In the genomic region with DNA sequence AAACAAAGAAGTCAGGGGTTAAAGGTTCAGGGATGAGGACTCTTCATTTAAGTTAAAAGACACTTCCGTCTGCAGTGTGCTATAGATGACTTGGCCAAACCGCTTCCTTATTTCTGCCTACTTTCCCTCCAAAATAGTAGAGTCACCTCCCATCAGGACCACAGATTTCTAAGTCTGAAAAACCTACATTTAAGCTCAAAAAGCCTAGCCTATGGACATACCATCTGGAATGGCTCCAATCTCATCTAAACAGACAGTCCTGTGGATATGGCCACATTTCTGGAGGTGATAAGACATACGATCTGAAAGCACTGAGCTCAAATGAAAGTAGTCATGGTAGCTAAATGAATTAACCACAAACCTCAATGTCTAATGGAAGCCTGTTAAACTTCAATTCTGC, we compare ENCODE assay signal across 21 mouse cellular contexts.
DNase-seq lines count a peak whose midpoint lies in the region; ATAC-seq and TF ChIP-seq lines count a peak whose summit lies in the region.
"Had no signal": no experiment of that assay in that cellular context is flagged by ENCODE, and none has a peak within 500 bp of the region (broad histone marks: within the 10 kb centered on the region; RNA-seq: fewer than 3 reads in every experiment).

No protein-coding gene starts in this region.

- in situ Hi-C loops in CH12.LX (cut with MboI; ENCODE audit: low pct_ligation_motif_present, low pct_unique_long_range_greater_than_20kb, low sequenced_read_pairs) = no loop called here

- no peak overlapping the region for H3K4me3 ChIP-seq in CH12.LX (replicated peaks in 1 of 3; ENCODE audit: low read depth in 2 of 3, low read length in 2 of 3, poor library complexity in 1 of 3)
- H3K4me3 ChIP-seq: embryonic facial prominence, embryonic 12.5 days; forebrain, embryonic 12.5 days; heart, embryonic 12.5 days; hindbrain, embryonic 12.5 days had no signal

- dilution Hi-C loops in CH12.LX (cut with MboI; ENCODE audit: extremely low pct_ligation_motif_present, extremely low pct_unique_long_range_greater_than_20kb, low sequenced_read_pairs) = no loop called here

- no peak for TF ChIP-seq CTCF in CH12.LX (conservative IDR thresholded peaks at IDR 0.05 in 1 of 2, IDR thresholded peaks at IDR 0.05 in 1 of 2; ENCODE audit: low read depth in 2 of 2, low read length in 2 of 2)

- H3K27ac ChIP-seq in CH12.LX (ENCODE audit: insufficient read depth, low read depth) = no peak overlapping the region
- H3K27ac ChIP-seq: embryonic facial prominence, embryonic 12.5 days; hindbrain, embryonic 12.5 days had no signal

- no peak overlapping the region for H3K4me2 ChIP-seq in CH12.LX (ENCODE audit: insufficient read depth, low read depth, poor library complexity, severe bottlenecking)
- H3K4me2 ChIP-seq: embryonic facial prominence, embryonic 12.5 days; forebrain, embryonic 12.5 days; heart, embryonic 12.5 days; hindbrain, embryonic 12.5 days had no signal

- H3K9me3 ChIP-seq in CH12.LX (replicated peaks; ENCODE audit: low read length) = no peaks in the 10 kb centered on the region
- H3K9me3 ChIP-seq: embryonic facial prominence, embryonic 12.5 days; forebrain, embryonic 12.5 days; heart, embryonic 12.5 days; hindbrain, embryonic 12.5 days had no signal

- TF ChIP-seq POLR2A in CH12.LX (IDR thresholded peaks at IDR 0.05; ENCODE audit: low read depth, low read length) = no peak

- H3K79me2 ChIP-seq in CH12.LX (replicated peaks; ENCODE audit: control insufficient read depth, extremely low read depth, insufficient read depth, poor library complexity, severe bottlenecking) = no peaks in the 10 kb centered on the region

- peak; percentile 38 for DNase-seq in 416B (ENCODE audit: low read depth)
- DNase-seq in CH12.LX (ENCODE audit: extremely low read depth) = no peak
- DNase-seq in right cerebral cortex, postnatal 10 days (ENCODE audit: low spot score in 2 of 2) = no peak
- no peak for DNase-seq in c-Kit-positive CD71-positive TER-119-positive erythroid progenitor cells, embryonic 14.5 days (ENCODE audit: low spot score)
- no peak for DNase-seq in left cerebral cortex, postnatal 25 days (ENCODE audit: low spot score in 2 of 2)
- DNase-seq: adrenal gland, adult 8-10 months; adrenal gland, postnatal 36 days; B cell, adult 2 months; cerebellum, adult 11 months; cerebellum, adult 8-10 months; cerebellum, postnatal 14 days; gastrocnemius, postnatal 10 days; kidney, adult 11 months had no signal

- no peak overlapping the region for H3K9ac ChIP-seq in CH12.LX (ENCODE audit: insufficient read depth, low read depth)
- H3K9ac ChIP-seq: embryonic facial prominence, embryonic 12.5 days; forebrain, embryonic 12.5 days; heart, embryonic 12.5 days; hindbrain, embryonic 12.5 days had no signal

- intact Hi-C loops in left cerebral cortex, postnatal 25 days (cut with DNase I) = no loop called here

- ATAC-seq in common myeloid progenitor, adult 5-6 weeks (replicated peaks; ENCODE audit: low read depth, poor library complexity, severe bottlenecking) = peak; percentile 80
- peak; percentile 60; the same call in 1 of the 2 replicates for ATAC-seq in megakaryocyte, adult 5-6 weeks (ENCODE audit: poor library complexity, severe bottlenecking)
- ATAC-seq: CD4-positive, CD25-positive, alpha-beta regulatory T cell, adult 4 months; hindbrain, embryonic 16.5 days had no signal

- no peaks in the 10 kb centered on the region for H3K27me3 ChIP-seq in CH12.LX (replicated peaks)
- H3K27me3 ChIP-seq: embryonic facial prominence, embryonic 12.5 days; forebrain, embryonic 12.5 days; heart, embryonic 12.5 days; hindbrain, embryonic 12.5 days had no signal

- peaks cover 14 to 60% of the 10 kb centered on the region in 2 experiments for H3K4me1 ChIP-seq in CH12.LX (ENCODE audit: control insufficient read depth in 1 of 2, insufficient read depth in 2 of 2)
- H3K4me1 ChIP-seq: embryonic facial prominence, embryonic 12.5 days; heart, embryonic 12.5 days had no signal

- TF ChIP-seq RAD21 in CH12.LX (IDR thresholded peaks at IDR 0.05; ENCODE audit: low read depth, low read length) = no peak

- H3K36me3 ChIP-seq in CH12.LX (replicated peaks in 1 of 2; ENCODE audit: control insufficient read depth in 1 of 2, insufficient read depth in 1 of 2, low read length in 1 of 2) = no peaks in the 10 kb centered on the region
- H3K36me3 ChIP-seq: embryonic facial prominence, embryonic 12.5 days; heart, embryonic 12.5 days; hindbrain, embryonic 12.5 days had no signal

- peak; percentile 58 for TF ChIP-seq EP300 in CH12.LX (IDR thresholded peaks at IDR 0.05; ENCODE audit: low read length)

TF ChIP-seq in CH12.LX, 34 proteins besides CTCF, POLR2A, EP300 and RAD21:
- TF ChIP-seq MAX (IDR thresholded peaks at IDR 0.05; ENCODE audit: low read length) (peak; percentile 13; the same call in 1 of the 2 replicates), ZNF384 (IDR thresholded peaks at IDR 0.05; ENCODE audit: low read depth, low read length) (no peak), IRF4 (IDR thresholded peaks at IDR 0.05; ENCODE audit: low read depth, low read length) (peak; percentile 34; the same call in 1 of the 2 replicates)
